Comparison of ENCODE assay signal across 19 mouse cellular contexts in the genomic region with DNA sequence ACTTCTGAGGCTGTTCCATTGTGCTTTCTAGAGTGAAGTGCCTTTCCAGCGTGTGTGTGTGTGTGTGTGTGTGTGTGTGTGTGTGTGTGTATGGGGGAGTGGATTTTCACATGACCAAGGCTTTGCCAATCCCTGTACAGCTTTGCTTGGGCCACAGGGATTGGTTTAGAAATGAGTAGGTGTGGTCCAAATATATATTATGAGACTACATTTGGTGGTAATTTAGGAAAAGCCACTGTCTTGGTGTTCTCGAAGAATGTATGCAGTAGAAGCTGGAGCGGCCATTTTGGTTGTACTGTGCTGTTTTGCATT.
DNase-seq lines count a peak whose midpoint lies in the region; ATAC-seq and TF ChIP-seq lines count a peak whose summit lies in the region.
"Had no signal": no experiment of that assay in that cellular context is flagged by ENCODE, and none has a peak within 500 bp of the region (broad histone marks: within the 10 kb centered on the region; RNA-seq: fewer than 3 reads in every experiment).

No protein-coding gene starts in this region.

- no peak overlapping the region for H3K27ac ChIP-seq in stomach, embryonic 14.5 days (ENCODE audit: low read length)
- H3K27ac ChIP-seq in stomach, postnatal 0 days (replicated peaks) = no peak overlapping the region
- peak overlapping the region; percentile 90 for H3K27ac ChIP-seq in hindbrain, embryonic 12.5 days
- peak overlapping the region; percentile 80 for H3K27ac ChIP-seq in midbrain, embryonic 13.5 days
- H3K27ac ChIP-seq: embryonic facial prominence, embryonic 12.5 days; intestine, embryonic 15.5 days; limb, embryonic 10.5 days; liver, embryonic 13.5 days had no signal

- TF ChIP-seq CTCF in stomach, postnatal 0 days (IDR thresholded peaks at IDR 0.05; ENCODE audit: low read depth) = no peak

- H3K9ac ChIP-seq in stomach, embryonic 14.5 days (replicated peaks; ENCODE audit: low read depth, low read length) = no peak overlapping the region
- H3K9ac ChIP-seq in stomach, postnatal 0 days (ENCODE audit: low read length) = no peak overlapping the region
- H3K9ac ChIP-seq in hindbrain, embryonic 12.5 days = no peak overlapping the region
- H3K9ac ChIP-seq in midbrain, embryonic 13.5 days (replicated peaks) = no peak overlapping the region
- H3K9ac ChIP-seq: embryonic facial prominence, embryonic 12.5 days; intestine, embryonic 15.5 days; liver, embryonic 13.5 days had no signal

- no peak for TF ChIP-seq EP300 in stomach, postnatal 0 days (optimal IDR thresholded peaks at IDR 0.05)

- no peak overlapping the region for H3K4me3 ChIP-seq in stomach, embryonic 14.5 days (ENCODE audit: low read depth, low read length)
- no peak overlapping the region for H3K4me3 ChIP-seq in stomach, postnatal 0 days (ENCODE audit: low read depth, low read length)
- no peak overlapping the region for H3K4me3 ChIP-seq in hindbrain, embryonic 12.5 days
- no peak overlapping the region for H3K4me3 ChIP-seq in midbrain, embryonic 13.5 days (replicated peaks)
- H3K4me3 ChIP-seq: embryonic facial prominence, embryonic 12.5 days; intestine, embryonic 15.5 days; limb, embryonic 10.5 days; liver, embryonic 13.5 days had no signal

- H3K4me1 ChIP-seq in stomach, embryonic 14.5 days (ENCODE audit: control insufficient read depth, insufficient read depth, low read length) = no peaks in the 10 kb centered on the region
- H3K4me1 ChIP-seq in stomach, postnatal 0 days (replicated peaks; ENCODE audit: control insufficient read depth, insufficient read depth) = no peaks in the 10 kb centered on the region
- peaks cover 14% of the 10 kb centered on the region; the same call in 1 of the 2 replicates for H3K4me1 ChIP-seq in hindbrain, embryonic 12.5 days
- peaks cover 13% of the 10 kb centered on the region for H3K4me1 ChIP-seq in midbrain, embryonic 13.5 days (replicated peaks)
- H3K4me1 ChIP-seq: embryonic facial prominence, embryonic 12.5 days; intestine, embryonic 15.5 days; limb, embryonic 10.5 days; liver, embryonic 13.5 days had no signal

- ATAC-seq in stomach, embryonic 14.5 days (ENCODE audit: insufficient number of reproducible peaks, insufficient read depth, low FRiP score, low read depth) = 0 out of 2 replicates have a peak, but pooled peaks have one; percentile 46
- ATAC-seq in stomach, postnatal 0 days (ENCODE audit: low FRiP score, low TSS enrichment) = no peak
- no peak for ATAC-seq in hindbrain, embryonic 12.5 days (ENCODE audit: low FRiP score)
- ATAC-seq in midbrain, embryonic 13.5 days = no peak
- ATAC-seq: lung, postnatal 0 days had no signal

- H3K4me2 ChIP-seq in stomach, embryonic 14.5 days (replicated peaks; ENCODE audit: low read depth, low read length) = no peak overlapping the region
- no peak overlapping the region for H3K4me2 ChIP-seq in stomach, postnatal 0 days (replicated peaks; ENCODE audit: low read depth)
- no peak overlapping the region for H3K4me2 ChIP-seq in hindbrain, embryonic 12.5 days (replicated peaks)
- H3K4me2 ChIP-seq in midbrain, embryonic 13.5 days (replicated peaks) = no peak overlapping the region
- H3K4me2 ChIP-seq: embryonic facial prominence, embryonic 12.5 days; intestine, embryonic 15.5 days; liver, embryonic 13.5 days had no signal

- 72% methylated on average over 3 of the region's 3 CpGs for WGBS in stomach, embryonic 14.5 days
- WGBS in stomach, postnatal 0 days = 80% methylated on average over 3 of the region's 3 CpGs
- 66% methylated on average over 3 of the region's 3 CpGs for WGBS in hindbrain, embryonic 12.5 days
- 71% methylated on average over 3 of the region's 3 CpGs for WGBS in midbrain, embryonic 13.5 days

- no peaks in the 10 kb centered on the region for H3K27me3 ChIP-seq in stomach, embryonic 14.5 days (ENCODE audit: control insufficient read depth, insufficient read depth, low read length)
- no peaks in the 10 kb centered on the region for H3K27me3 ChIP-seq in stomach, postnatal 0 days (ENCODE audit: control insufficient read depth, insufficient read depth, low read length)
- no peaks in the 10 kb centered on the region for H3K27me3 ChIP-seq in hindbrain, embryonic 12.5 days
- H3K27me3 ChIP-seq in midbrain, embryonic 13.5 days = no peaks in the 10 kb centered on the region
- H3K27me3 ChIP-seq: embryonic facial prominence, embryonic 12.5 days; intestine, embryonic 15.5 days; liver, embryonic 13.5 days had no signal

- no peak for DNase-seq in stomach, postnatal 0 days (ENCODE audit: low spot score)
- DNase-seq in lung, postnatal 14 days = no peak
- DNase-seq in adrenal gland, adult 2 months = no peak
- no peak for DNase-seq in right cerebral cortex, postnatal 14 days
- DNase-seq in natural killer cell, adult 2 months (ENCODE audit: low spot score in 2 of 2) = no peak
- DNase-seq: cerebellum, adult 11 months; cerebellum, postnatal 36 days; gastrocnemius, postnatal 14 days; heart, postnatal 10 days; kidney, postnatal 25 days; liver, embryonic 13.5 days; thymus, adult 18-20 months had no signal

- no peaks in the 10 kb centered on the region for H3K36me3 ChIP-seq in stomach, embryonic 14.5 days (ENCODE audit: control insufficient read depth, insufficient read depth, low read length)
- no peaks in the 10 kb centered on the region for H3K36me3 ChIP-seq in stomach, postnatal 0 days (ENCODE audit: control insufficient read depth, insufficient read depth, low read length)
- no peaks in the 10 kb centered on the region for H3K36me3 ChIP-seq in hindbrain, embryonic 12.5 days
- H3K36me3 ChIP-seq in midbrain, embryonic 13.5 days = no peaks in the 10 kb centered on the region
- H3K36me3 ChIP-seq: embryonic facial prominence, embryonic 12.5 days; intestine, embryonic 15.5 days; limb, embryonic 10.5 days; liver, embryonic 13.5 days had no signal

- H3K9me3 ChIP-seq in stomach, embryonic 14.5 days (ENCODE audit: control insufficient read depth, low read depth, low read length) = no peaks in the 10 kb centered on the region
- H3K9me3 ChIP-seq in stomach, postnatal 0 days (ENCODE audit: control insufficient read depth, low read length) = no peaks in the 10 kb centered on the region
- H3K9me3 ChIP-seq in hindbrain, embryonic 12.5 days (replicated peaks) = no peaks in the 10 kb centered on the region; the same call in 1 of the 2 replicates
- no peaks in the 10 kb centered on the region for H3K9me3 ChIP-seq in midbrain, embryonic 13.5 days
- H3K9me3 ChIP-seq: embryonic facial prominence, embryonic 12.5 days; intestine, embryonic 15.5 days; limb, embryonic 10.5 days; liver, embryonic 13.5 days had no signal

Comparison
In these comparisons a context has a peak if more than half of its experiments do, and no peak if none do; other contexts are left out.
1. H3K27ac ChIP-seq: peak in hindbrain, embryonic 12.5 days (single experiment) and midbrain, embryonic 13.5 days (single experiment); none in stomach, embryonic 14.5 days (single experiment) and stomach, postnatal 0 days (single experiment).